Mouse (Mus musculus) lung, adult 18-20 months (tissue): ENCODE measurements around the gene Adcy3.
"Not testable (repeated sequence)": the region's sequence is repeated elsewhere in the genome, so short reads cannot be mapped to it uniquely, and the experiment has no call there.

Experiments used
- DNase-seq, 2 experiments: peaks; one replicate each; pipeline ENCODE4 v3.0.0; 2022; ENCODE audit warnings: mixed read lengths in 2 of 2

Gene Adcy3

DNA sequence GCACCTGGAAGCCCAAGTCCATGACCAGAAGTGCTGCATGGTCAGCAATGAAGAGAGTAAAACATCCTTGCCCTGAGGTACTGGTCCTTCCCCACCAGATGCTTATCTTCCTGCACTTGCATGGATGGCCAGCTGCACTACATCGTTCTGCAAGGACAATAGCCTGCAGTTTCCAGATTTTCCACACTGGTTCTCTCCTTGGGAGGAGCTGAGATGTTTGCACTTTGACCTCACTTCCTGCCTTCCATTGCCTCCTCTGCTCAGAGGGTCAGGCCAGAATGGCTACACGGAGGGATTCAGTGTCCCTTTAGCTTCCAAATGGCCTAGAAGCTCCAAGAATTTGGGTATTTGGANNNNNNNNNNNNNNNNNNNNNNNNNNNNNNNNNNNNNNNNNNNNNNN, 51.7 kb downstream of the Adcy3 start:
- no peak for DNase-seq

DNA sequence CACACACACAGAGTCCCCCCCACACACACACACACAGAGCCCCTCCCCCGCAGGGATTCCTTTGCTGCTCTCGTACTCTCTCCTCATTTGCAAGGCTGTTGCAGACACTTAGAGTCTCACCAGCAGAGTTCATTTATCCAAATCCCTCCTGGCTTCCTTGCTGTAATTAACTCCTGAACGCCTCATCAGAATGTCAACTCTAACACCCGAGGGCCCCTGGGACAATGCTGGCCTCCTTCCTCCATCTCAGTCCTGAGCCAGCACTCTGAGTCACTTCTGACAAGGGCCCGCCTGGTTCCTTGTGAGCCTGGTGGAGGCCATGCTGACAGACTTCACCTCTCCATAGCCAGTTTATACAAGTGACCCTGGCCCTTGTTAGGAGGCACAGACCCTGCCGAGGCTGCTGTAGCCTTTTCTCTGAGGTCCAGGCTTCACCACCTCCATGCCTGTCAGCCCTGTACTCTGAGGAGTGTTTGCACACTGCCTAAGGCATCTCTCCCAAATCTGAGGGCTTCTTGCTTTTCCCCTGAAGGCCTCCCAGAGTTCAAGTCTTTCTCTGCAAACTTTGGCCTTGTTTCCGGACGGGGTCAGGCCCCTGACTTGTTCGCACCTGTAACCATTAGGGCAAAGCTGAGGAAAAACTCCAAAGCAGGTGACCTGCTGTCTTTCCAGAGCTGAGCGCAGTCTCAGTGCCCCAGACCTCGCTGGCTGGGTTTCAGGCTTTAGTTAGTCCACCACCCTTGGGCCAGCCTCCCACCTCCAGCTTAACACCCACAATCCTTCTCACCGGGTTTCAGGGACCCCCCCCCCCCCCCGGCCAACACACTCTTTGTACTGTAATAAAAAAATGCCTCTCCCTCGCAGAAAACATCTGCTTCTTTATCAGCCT, 55.5 kb downstream of the Adcy3 start:
- peak in 1 of 2 experiments; percentile 34 for DNase-seq

DNA sequence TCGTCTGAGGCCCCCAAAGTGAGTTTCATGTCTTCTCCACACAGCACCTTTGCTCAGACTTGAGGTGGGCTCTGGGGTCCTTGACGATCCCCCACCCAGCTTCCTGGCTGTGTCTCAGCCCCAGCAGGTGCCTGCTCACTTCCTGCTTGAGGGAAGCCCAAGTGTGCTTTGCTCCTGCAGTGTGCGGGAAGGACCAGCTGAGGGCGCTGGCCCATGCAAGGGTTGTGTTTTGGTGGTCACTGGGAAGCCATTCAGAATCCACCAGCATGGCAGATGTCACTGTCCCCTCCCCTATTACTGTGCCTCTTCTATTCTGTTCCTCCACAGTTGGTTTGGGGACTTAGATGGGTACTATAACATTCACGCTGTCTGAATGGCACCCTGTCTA, 56.2 kb downstream of the Adcy3 start:
- no peak for DNase-seq

DNA sequence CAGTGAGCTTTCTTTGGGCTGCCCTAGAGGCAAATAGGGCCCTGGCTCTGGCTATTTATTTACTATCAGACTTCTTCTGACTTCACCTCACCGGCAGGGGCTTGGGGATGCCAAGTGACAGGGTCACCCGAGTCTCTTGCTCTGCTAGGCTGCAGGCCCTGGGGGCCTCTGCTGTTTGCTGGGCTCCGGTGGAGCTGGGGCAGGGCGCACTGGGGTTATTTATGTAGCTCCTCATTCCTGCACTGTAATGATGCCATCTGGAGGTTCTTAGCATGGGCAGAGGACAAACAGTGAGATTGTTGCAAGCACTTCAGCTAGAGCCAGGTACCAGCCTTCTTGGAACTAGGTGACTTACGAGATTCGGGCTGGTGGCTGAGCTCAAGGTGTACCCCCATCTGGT, 59.6 kb downstream of the Adcy3 start:
- DNase-seq: no peak

DNA sequence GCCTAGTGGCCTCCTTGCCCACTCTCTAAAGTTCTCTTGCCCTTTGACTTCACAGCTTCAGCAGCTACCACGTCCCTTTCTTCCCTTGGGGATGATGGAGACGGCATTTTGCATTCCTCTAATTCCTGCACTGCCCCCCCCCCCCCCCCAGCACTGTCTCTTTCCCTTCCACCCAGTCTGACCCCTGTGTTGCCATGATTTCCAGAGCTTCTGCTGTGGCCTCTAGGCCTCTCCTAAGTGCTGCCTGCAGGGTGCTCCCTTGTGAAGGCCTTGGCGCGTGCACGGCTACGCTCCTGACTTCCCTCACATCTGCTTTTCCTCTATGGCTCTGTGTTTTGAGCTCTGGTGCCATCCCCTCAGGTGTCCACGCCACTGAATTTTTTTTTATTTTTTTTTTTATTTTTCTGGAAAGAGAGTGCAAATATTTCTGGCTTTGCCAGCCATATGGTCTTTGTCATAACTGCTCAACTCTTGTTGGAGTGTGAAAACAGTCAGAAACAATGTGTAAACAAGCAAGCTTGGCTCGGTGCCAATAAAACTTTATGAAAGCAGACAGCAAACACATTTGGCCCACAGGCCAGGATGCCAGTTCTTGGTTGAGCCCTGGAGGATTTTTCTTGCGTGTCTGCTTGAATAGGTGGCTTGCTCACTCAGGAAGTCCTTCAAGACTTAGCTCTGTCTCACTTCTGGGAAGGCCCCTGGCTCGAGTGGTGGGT, 60.3 kb downstream of the Adcy3 start:
- DNase-seq: peak in 1 of 2 experiments; percentile 31

DNA sequence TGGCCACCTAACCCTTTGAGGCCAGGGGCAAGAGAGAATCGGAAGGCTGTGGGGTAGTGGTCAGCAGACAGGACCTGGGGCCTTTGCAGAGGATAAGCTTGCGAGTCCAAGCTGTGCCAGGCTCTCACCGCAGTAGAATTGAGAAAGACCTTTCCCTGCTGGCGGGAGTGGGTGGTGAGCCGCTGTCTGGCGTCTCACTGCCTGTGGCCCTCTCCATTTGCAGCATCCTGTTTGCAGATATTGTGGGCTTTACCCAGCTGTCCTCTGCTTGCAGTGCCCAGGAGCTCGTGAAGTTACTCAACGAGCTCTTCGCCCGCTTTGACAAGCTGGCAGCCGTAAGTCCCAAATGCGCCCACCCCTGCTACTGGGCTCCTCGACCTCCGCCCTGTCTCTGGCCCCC, 61.7 kb downstream of the Adcy3 start:
- no peak for DNase-seq

DNA sequence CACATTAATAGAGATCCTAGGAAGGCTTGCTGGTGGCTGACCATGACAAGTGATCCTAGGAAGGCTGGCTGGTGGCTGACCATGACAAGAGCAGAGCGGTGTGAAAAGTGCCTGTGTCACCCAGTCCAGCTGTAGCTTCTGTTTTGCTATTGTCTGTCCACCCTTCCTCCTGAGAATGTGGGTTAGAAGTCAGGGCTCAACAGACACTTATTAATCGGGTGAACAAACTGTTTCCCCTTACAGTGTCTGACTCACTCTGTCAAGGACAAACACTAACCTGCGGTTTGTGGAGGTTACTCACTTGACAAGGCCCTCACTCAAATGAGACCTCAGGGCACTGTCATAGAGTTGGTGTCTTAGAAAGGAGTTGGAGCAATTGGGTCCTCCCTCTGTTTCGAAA, 65.8 kb downstream of the Adcy3 start:
- DNase-seq: peak; percentile 3 to 31

DNA sequence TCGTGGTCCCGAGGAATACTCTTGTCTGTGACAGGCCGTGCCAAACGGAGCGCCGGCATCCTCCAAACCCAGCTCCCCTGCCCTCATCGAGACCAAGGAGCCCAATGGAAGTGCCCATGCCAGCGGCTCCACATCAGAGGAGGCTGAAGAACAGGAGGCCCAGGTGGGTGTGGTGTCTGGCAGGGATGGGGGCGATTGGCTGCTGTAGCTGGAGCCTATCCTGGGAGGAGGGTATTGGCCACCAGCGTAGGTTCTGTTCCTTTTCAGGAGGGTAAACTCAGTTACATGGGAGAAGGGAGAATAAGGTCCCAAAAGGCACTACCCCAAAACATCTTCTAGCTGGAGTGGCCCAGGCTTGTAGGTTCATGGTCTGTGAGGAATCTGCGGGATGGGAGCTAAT, 66.4 kb downstream of the Adcy3 start:
- peak in 1 of 2 experiments; percentile 3 for DNase-seq

DNA sequence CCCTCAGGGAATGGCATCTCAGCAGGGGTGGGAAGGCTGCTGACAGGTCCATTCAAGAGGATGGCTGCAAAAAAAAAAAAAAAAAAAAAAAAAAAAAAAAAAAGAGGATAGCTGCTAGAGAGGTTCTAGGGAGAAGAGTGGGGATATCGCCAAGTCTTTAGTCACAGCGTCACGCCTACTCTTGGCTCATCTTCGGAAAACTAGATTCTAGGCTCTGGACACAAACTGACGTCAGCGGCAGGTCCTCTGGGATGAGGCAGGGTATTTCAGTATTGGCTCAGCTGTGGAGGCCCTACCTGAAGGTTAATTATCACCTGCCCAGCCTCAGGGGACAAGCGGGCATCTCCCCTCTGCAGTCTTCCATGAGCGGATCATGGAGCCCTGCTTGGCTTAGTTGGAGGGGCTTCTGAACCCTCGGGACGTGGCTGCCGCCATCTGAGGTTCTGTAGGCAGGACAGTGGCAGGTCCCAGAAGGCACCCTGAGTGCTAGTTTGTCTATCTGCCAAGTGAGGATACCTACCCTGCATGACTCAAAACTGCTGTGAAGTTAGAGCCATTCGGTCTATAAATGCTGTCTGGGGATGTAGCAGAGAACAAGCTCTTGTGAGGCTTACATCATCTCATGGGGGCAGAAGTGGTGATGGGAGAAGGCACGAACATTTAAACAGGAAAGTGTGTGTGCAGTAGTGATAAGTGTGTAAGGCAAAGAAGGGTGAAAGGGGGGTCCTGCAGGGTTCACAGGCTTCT, 68.7 kb downstream of the Adcy3 start:
- peak in 1 of 2 experiments; percentile 11 for DNase-seq

DNA sequence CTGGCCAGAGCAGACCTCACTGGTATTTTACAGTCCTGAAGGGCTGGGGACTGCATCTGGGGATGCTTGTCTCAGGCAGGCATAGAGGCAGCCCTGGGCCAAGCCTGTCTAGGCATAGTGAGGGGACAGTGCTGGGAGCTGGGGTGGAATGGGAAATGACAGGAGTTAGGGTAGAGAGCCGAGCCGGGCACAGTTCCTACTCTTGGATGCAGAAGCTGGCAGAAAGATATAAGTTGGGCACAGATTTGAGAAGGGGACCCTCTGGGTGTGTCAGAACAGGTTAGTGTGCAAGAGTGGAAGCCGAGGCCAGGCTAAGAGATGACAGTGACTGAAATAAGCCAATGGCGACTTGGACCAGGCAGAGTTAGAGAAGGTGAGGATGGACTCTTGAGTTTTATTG, 69.3 kb downstream of the Adcy3 start:
- DNase-seq: peak in 1 of 2 experiments; percentile 2

DNA sequence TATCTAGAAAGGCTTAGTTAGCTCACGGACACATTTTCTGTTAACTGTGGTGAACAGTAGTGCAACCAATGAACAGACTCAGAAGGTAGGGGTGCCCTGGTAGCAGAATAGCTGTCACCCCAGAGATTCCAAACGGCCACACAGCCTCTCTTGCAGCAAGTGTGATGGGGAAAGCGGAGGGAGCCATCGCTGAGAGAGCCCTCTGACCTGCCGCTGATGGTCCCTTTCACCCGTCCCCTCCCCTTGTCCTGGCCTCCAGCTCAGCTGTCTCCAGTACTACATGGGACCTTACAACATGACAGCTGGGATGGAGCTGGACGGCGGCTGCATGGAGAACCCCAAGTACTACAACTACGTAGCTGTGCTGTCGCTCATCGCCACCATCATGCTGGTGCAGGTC, 73.2 kb downstream of the Adcy3 start:
- peak in 1 of 2 experiments; percentile 1 for DNase-seq

DNA sequence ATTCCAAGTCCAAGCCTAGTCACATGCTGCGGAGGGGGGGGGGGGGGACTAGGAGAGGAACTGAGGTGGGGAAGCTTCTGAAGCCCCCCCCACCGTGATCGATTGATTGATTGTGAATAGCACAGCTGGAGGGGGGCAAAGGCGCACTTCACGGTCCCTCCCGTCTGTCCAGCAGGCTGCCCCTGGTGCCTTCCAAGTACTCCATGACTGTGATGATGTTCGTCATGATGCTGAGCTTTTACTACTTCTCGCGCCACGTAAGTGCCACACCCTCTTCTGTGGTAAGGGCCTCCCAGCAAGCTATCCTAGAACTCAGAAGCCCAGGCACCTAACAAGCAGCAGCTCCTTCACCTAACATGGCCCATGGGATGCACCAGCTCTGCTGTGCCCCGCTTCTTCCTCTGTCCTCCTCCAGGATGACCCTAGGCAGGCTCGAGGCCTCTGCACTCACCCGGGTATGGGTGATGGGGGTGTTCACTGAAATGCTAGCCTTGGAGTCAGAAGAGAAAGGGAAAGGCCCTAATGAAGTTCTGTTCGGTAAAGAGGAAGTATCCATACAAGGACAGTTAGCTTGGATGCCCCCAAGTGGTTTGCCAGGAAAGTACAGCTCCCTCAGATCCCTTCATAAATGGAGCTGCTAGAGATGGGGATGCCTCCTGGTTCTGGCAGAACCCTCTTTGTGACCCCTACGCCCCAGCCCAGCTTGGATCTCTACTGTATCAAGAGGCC, 75.7 kb downstream of the Adcy3 start:
- peak; percentile 45 to 50 for DNase-seq

DNA sequence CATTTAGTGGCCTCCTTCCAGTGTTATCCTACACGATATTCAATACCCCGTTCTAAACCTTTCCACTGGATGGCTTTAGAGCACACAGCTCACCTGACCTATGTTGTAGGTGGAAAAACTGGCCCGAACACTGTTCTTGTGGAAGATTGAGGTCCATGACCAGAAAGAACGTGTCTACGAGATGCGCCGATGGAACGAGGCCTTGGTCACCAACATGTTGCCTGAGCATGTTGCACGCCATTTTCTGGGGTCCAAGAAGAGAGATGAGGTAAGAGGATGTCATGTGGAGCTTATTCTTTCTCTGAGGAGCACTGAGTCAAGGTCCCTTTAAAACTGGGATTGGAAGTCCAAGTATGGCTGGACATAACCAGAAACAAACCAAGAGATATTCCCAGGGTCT, 76.3 kb downstream of the Adcy3 start:
- peak in 1 of 2 experiments; percentile 2 for DNase-seq

DNA sequence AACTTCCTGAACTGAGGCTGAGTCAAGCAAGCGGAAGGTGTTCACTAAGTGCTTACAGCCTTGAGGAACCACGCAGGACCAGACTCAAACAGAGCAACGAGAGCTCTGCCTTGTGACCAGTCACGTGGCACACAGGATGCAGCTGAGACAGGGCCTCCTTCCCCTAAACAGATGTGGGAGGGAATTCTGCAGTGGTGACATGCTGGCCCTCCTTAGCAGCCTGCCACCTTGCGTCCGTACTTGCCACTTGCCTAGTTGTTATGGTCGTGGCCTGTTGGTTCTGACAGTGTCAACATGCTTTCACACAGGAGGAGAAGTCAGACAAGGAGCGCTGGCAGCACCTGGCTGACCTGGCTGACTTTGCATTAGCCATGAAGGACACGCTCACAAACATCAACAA, 78.3 kb downstream of the Adcy3 start:
- peak; percentile 34 to 51 for DNase-seq

DNA sequence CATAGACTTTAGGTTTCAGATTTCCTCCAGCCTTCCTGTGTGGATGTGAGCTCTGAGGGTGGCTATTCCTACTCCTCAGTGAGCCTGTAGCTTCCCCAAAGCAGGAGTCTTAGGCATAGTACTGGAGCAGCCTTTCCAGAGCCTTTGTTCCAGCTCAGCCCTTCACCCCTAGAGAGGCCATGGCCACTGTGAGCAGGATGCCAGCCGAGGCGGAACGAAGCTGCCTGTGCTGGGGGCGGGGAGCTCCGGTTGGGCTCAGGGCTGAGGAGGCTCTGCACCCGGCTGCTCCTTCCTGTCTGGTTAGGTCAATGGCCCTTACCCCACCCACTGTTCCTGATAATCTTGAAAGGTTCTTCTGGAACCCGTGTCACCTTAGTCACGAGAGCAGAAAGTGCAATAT, 80.0 kb downstream of the Adcy3 start:
- no peak for DNase-seq

DNA sequence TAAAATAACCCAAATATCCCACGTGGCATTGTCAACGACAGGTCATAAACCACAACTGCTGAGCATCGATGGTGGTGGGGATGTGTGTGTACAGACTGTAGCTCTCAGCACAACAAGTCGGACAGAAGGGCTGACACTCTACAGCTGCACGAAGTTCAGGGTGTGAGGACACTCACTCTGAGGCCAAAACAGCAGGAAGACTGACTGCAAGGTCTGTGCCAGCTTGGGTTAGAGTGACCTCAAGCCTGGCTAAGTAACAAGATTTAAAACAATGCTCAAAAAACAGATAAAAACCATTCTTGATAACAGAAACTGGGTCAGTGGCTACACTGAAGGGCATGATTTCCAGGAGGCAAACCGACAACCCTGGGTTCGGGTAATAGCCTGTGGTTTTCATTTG, 97.3 kb downstream of the Adcy3 start:
- no peak for DNase-seq

DNA sequence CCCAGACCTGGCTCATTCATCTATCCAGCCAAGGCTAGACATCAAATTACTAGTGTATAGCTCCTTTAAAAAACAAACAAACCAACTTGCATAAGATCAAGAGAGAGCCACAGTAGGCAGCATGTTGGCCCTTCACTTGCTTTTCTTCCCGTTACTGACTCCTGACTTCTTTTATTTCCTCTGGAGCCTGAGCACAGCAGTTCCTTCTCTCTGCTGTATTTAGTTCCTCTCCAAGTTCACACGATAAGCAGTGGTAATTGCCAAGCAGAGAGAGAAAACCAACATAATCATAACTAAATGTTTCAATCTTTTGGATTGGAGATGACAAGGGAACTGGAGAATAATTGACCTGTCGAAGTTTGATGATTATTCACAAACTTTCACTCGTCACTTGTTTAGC, 99.9 kb downstream of the Adcy3 start:
- no peak for DNase-seq

DNA sequence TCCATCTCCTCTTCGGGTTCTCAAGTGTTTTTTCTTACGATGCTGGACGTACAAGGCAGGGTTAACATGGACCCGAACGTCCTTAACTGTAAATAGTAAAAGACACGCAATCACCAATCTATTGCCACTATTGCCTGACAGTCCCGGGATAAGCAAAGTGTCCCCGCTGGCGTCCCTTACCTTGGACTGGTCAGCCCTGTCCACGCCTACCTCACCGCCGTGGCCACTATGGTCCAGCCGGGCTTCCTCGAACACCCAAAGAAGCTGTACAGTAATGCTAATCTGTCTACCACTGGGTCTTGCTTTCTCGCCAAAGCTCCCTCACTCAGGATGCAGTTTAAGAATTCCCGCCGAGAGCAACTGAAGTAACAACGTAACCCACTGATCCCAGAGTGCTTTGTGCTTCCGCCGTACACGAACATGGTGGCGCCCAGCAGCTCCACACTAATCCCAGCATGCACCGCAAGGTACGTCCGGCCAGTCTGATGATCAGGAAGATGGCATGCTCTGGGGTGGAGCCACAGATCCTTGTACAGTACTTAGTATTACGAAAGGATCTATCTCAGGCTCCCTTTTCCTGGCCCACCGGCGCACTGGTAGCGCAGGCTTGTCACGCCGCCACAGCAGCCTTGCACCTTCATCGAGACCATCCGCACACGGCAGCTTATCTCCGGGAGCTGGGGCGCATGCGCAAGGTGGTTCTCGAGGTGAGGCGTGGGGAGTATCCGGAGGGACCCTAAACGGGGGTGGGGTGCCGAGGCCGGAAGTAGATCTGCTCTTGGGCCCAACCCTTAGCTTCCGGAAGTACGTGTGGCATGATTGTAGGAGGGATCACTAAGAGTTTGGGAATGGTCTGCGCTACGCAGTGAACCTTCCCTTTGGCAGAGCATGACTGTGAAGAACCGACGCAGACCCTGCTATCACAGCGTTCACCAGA, 100.9 kb downstream of the Adcy3 start, which contains the start of the genes Ptrhd1 and Cenpo:
TSS of gene Ptrhd1 (plus strand) at position 456 of the 937 bp plus-strand sequence.
TSS of gene Cenpo (minus strand) at position 723 of the 937 bp plus-strand sequence.
- peak; percentile 98 for DNase-seq

DNA sequence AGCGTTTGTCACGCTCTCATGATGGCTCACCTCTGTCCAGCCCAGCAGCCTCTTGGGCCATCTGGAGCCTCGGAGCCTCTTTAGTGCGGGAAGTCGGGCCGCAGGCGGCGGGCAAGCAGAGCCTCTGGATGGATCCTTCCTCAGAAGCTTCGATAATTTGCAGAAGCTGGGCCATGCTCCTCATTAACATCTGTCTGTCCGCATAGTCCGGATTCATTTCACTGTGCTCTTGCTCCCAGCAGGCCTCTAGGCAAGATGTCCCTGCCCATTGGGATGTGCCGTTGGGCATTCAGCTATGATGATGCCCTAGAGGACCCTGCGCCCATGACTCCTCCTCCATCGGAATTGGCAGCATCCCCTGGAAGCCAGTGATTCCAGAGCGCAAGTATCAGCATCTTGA, 104.6 kb downstream of the Adcy3 start:
- DNase-seq: no peak

DNA sequence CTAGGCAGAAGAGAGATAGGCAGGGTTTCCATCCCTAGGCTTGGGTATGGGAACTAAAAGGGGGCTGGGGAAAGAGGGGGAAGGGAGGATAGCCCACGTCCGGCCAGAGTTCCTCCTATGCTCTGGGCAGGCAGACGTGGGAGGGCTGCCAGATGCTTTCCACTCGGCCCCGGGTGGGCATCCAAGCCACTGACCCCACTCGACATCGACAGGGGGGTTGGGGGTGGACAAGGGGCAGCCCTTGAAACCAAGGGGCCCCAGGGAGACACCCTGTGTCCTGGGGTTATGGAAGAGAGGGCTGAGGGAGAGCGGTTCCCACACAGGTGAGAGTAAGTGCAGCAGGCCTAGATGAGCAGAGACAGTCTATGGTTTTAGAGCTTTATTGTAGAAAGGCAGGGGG, 107.4 kb downstream of the Adcy3 start:
- not testable (repeated sequence) for DNase-seq

DNA sequence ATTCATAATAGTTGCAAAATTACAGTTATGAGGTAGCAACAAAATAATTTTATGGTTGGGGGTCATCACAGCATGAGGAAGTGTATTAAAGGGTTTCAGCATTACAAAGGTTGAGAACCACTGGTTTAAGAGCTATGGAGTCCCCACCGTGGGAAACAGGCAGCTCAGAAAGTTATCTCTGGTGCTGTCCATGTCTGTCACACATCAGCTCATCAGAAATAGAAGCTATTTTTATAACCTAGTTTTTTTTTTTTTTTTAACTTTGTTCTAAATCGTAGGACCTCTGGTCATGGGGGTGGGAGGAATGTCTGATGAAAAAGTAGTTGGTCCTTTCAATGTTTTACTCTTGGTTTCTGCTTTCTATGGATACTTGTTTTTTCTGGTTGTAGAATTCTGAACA, 110.9 kb downstream of the Adcy3 start:
- DNase-seq: no peak
